Mouse (Mus musculus) thymus, adult 2 months (tissue): ENCODE data around the gene Arhgap44. TPM values are rescaled to one million over a fixed set of nuclear protein-coding genes. Genes with fewer than 3 reads are reported as not detected.

Source experiments
- DNase-seq: peaks from one replicate; pipeline ENCODE4 v3.0.0; 2021
- H3K27ac ChIP-seq: fragments of 200-500 bp; 2 replicates; pipeline ENCODE4 v1.5.1; 2012; ENCODE audit warnings: low read length, control low read depth; ENCODE audit not compliant: control insufficient read depth, insufficient read depth
- H3K27me3 ChIP-seq: fragments of 200-500 bp; 2 replicates; pipeline ENCODE4 v1.6.1; 2012; ENCODE audit warnings: mild to moderate bottlenecking, low read length, moderate library complexity, mixed read lengths; ENCODE audit not compliant: control insufficient read depth, insufficient read depth
- H3K36me3 ChIP-seq: fragments of 200-500 bp; 2 replicates; pipeline ENCODE4 v1.6.1; 2012; ENCODE audit warnings: mild to moderate bottlenecking, low read length, moderate library complexity; ENCODE audit not compliant: control insufficient read depth, insufficient read depth
- H3K4me1 ChIP-seq: fragments of 200-500 bp; replicated peaks from 2 replicates; pipeline ENCODE4 v1.6.1; 2012; ENCODE audit warnings: low read length; ENCODE audit not compliant: control insufficient read depth, insufficient read depth
- H3K4me3 ChIP-seq: fragments of 200-500 bp; 2 replicates; pipeline ENCODE4 v1.5.1; 2012; ENCODE audit warnings: mild to moderate bottlenecking, low read length, control low read depth, moderate library complexity; ENCODE audit not compliant: control insufficient read depth, insufficient read depth
- CTCF ChIP-seq: fragments of 200-500 bp; IDR thresholded peaks from 2 replicates; pipeline ENCODE4 v1.5.1; 2012; ENCODE audit warnings: mild to moderate bottlenecking, control low read depth, low read length, moderate library complexity, borderline replicate concordance; ENCODE audit not compliant: control insufficient read depth, poor library complexity, insufficient read depth; ENCODE audit errors: extremely low read depth
- POLR2A ChIP-seq: fragments of 200-500 bp; IDR thresholded peaks from 2 replicates; pipeline ENCODE4 v1.6.1; 2012; ENCODE audit warnings: mild to moderate bottlenecking, low read length, control low read depth, moderate library complexity; ENCODE audit not compliant: control insufficient read depth, poor library complexity, insufficient read depth; ENCODE audit errors: extremely low read depth
- WGBS: fragments of 180-500 bp; shearing (Covaris S2); methylation state at CpG from one replicate; pipeline ENCODE4 v1.1.7; 2018; 5-methylcytosine and 5-hydroxymethylcytosine counted together
- polyA plus RNA-seq: library from polyadenylated mRNA; depleted of rRNA; stranded (reverse); fragments of >200 nt; gene quantifications from 2 replicates; pipeline ENCODE4 v1.2.3, GENCODE M21; 2012

Arhgap44 gene
- polyA plus RNA-seq, 1 experiment: 6.7 TPM

- WGBS: 88% methylated on average over 5 of the region's 5 CpGs
- no peak overlapping the region for H3K4me3 ChIP-seq
- no peaks in the 10 kb centered on the region for H3K4me1 ChIP-seq
- DNase-seq: no peak
- H3K27me3 ChIP-seq: no peaks in the 10 kb centered on the region
- no peak overlapping the region for H3K27ac ChIP-seq
- TF ChIP-seq POLR2A: no peak
- TF ChIP-seq CTCF: no peak
- no peaks in the 10 kb centered on the region for H3K36me3 ChIP-seq
Observed at GRCm38 (mm10) chr11:65069609-65070008, 93.2 kb downstream of the Arhgap44 start.

- WGBS: 91% methylated on average over 4 of the region's 4 CpGs
Observed at GRCm38 (mm10) chr11:65069051-65069450, 93.7 kb downstream of the Arhgap44 start.

GRCm38 (mm10) chr11:65065201-65065600, 97.6 kb downstream of the Arhgap44 start:
- TF ChIP-seq POLR2A: no peak
- TF ChIP-seq CTCF: no peak
- no peak for DNase-seq
- 90% methylated on average over 13 of the region's 13 CpGs for WGBS

More at GRCm38 (mm10) chr11:65069051-65069450, 93.7 kb downstream of the Arhgap44 start:
- no peak for DNase-seq
- Histone ChIP-seq H3K27me3 (no peaks in the 10 kb centered on the region), H3K27ac (no peak overlapping the region), H3K4me3 (no peak overlapping the region), H3K4me1 (no peaks in the 10 kb centered on the region), H3K36me3 (no peaks in the 10 kb centered on the region)
- no peak for TF ChIP-seq CTCF
- TF ChIP-seq POLR2A: no peak

GRCm38 (mm10) chr11:65061437-65061836, 101.3 kb downstream of the Arhgap44 start:
- TF ChIP-seq POLR2A (no peak), CTCF (no peak)
- no peaks in the 10 kb centered on the region for H3K36me3 ChIP-seq
- WGBS: 73% methylated on average over 3 of the region's 3 CpGs
- H3K4me1 ChIP-seq: no peaks in the 10 kb centered on the region
- H3K27ac ChIP-seq: no peak overlapping the region
- H3K27me3 ChIP-seq: no peaks in the 10 kb centered on the region
- no peak overlapping the region for H3K4me3 ChIP-seq
- no peak for DNase-seq

More at GRCm38 (mm10) chr11:65065201-65065600, 97.6 kb downstream of the Arhgap44 start:
- no peaks in the 10 kb centered on the region for H3K27me3 ChIP-seq
- H3K4me3 ChIP-seq: no peak overlapping the region
- H3K27ac ChIP-seq: no peak overlapping the region
- no peaks in the 10 kb centered on the region for H3K36me3 ChIP-seq
- H3K4me1 ChIP-seq: no peaks in the 10 kb centered on the region

GRCm38 (mm10) chr11:65059531-65059930, 103.2 kb downstream of the Arhgap44 start:
- TF ChIP-seq CTCF (no peak), POLR2A (no peak)
- no peak for DNase-seq
- WGBS: 95% methylated on average over 12 of the region's 12 CpGs
- no peaks in the 10 kb centered on the region for H3K4me1 ChIP-seq
- H3K4me3 ChIP-seq: no peak overlapping the region
- no peaks in the 10 kb centered on the region for H3K36me3 ChIP-seq
- H3K27ac ChIP-seq: no peak overlapping the region
- H3K27me3 ChIP-seq: no peaks in the 10 kb centered on the region

GRCm38 (mm10) chr11:65058224-65058908, 104.4 kb downstream of the Arhgap44 start:
- no peaks in the 10 kb centered on the region for H3K4me1 ChIP-seq
- H3K4me3 ChIP-seq: no peak overlapping the region
- no peaks in the 10 kb centered on the region for H3K27me3 ChIP-seq
- DNase-seq: no peak
- H3K27ac ChIP-seq: no peak overlapping the region
- no peaks in the 10 kb centered on the region for H3K36me3 ChIP-seq
- WGBS: 90% methylated on average over 7 of the region's 7 CpGs
- TF ChIP-seq POLR2A (no peak), CTCF (no peak)
